Mouse (Mus musculus) erythroblast, embryonic 14.5 days (primary cell): ENCODE data around the gene Tbx5. TPM values are rescaled to one million over a fixed set of nuclear protein-coding genes. Genes with fewer than 3 reads are reported as not detected.
"Not testable (repeated sequence)": the region's sequence is repeated elsewhere in the genome, so short reads cannot be mapped to it uniquely, and the experiment has no call there.

Source experiments
- H3K27me3 ChIP-seq: 2 replicates; pipeline ENCODE4 v1.6.1; 2012; ENCODE audit warnings: inconsistent platforms; ENCODE audit not compliant: control insufficient read depth
- H3K36me3 ChIP-seq: 2 replicates; pipeline ENCODE4 v1.6.1; 2012; ENCODE audit warnings: mild to moderate bottlenecking, inconsistent platforms; ENCODE audit not compliant: control insufficient read depth
- H3K4me1 ChIP-seq: 2 replicates; pipeline ENCODE4 v1.6.1; 2012; ENCODE audit warnings: inconsistent platforms; ENCODE audit not compliant: control insufficient read depth
- H3K4me3 ChIP-seq: replicated peaks from 2 replicates; pipeline ENCODE3; 2012; ENCODE audit warnings: moderate library complexity, mild to moderate bottlenecking, inconsistent platforms
- H3K9me3 ChIP-seq: 2 replicates; pipeline ENCODE4 v1.6.1; 2012; ENCODE audit warnings: low read length, inconsistent platforms, mixed read lengths; ENCODE audit not compliant: control insufficient read depth
- GATA1 ChIP-seq: IDR thresholded peaks from 2 replicates; pipeline ENCODE4 v1.6.1; 2012; ENCODE audit warnings: low read length, inconsistent platforms, mixed read lengths
- TAL1 ChIP-seq: IDR thresholded peaks from 3 replicates; pipeline ENCODE4 v1.6.1; 2012; ENCODE audit warnings: low read length, inconsistent platforms, mixed read lengths
- polyA plus RNA-seq: library from polyadenylated mRNA; stranded (reverse); fragments of >175 nt; gene quantifications from 2 replicates; pipeline ENCODE4 v1.2.3, GENCODE M21; 2012

Gene Tbx5
- polyA plus RNA-seq, 1 experiment, result not detected

- Histone ChIP-seq H3K4me1 (no peaks in the 10 kb centered on the region), H3K27me3 (no peaks in the 10 kb centered on the region), H3K9me3 (no peaks in the 10 kb centered on the region; the same call in 1 of the 2 replicates), H3K36me3 (no peaks in the 10 kb centered on the region), H3K4me3 (no peak overlapping the region)
- no peak for TF ChIP-seq TAL1
- no peak for TF ChIP-seq GATA1
Observed at GRCm38 (mm10) chr5:119896605-119897004, 64.1 kb downstream of the Tbx5 start.

- Histone ChIP-seq H3K4me3 (no peak overlapping the region), H3K9me3 (peaks cover 5% of the 10 kb centered on the region; the same call in 1 of the 2 replicates), H3K27me3 (no peaks in the 10 kb centered on the region), H3K4me1 (no peaks in the 10 kb centered on the region), H3K36me3 (no peaks in the 10 kb centered on the region)
- no peak for TF ChIP-seq GATA1
- no peak for TF ChIP-seq TAL1
Observed at GRCm38 (mm10) chr5:119916551-119917171, 84.2 kb downstream of the Tbx5 start.

GRCm38 (mm10) chr5:119918381-119918780 lies 85.9 kb downstream of the Tbx5 start:
- H3K9me3 ChIP-seq, H3K36me3 ChIP-seq, H3K4me3 ChIP-seq, H3K27me3 ChIP-seq, H3K4me1 ChIP-seq: not testable (repeated sequence)

- Histone ChIP-seq H3K4me1 (no peaks in the 10 kb centered on the region), H3K27me3 (no peaks in the 10 kb centered on the region), H3K4me3 (no peak overlapping the region), H3K9me3 (peaks cover 5% of the 10 kb centered on the region; the same call in 1 of the 2 replicates), H3K36me3 (no peaks in the 10 kb centered on the region)
- TF ChIP-seq TAL1 (no peak), GATA1 (no peak)
Observed at GRCm38 (mm10) chr5:119920941-119921340, 88.5 kb downstream of the Tbx5 start.

- Histone ChIP-seq H3K27me3 (no peaks in the 10 kb centered on the region), H3K4me3 (no peak overlapping the region), H3K9me3 (peaks cover 5% of the 10 kb centered on the region; the same call in 1 of the 2 replicates), H3K4me1 (no peaks in the 10 kb centered on the region), H3K36me3 (no peaks in the 10 kb centered on the region)
- TF ChIP-seq TAL1, result no peak
- TF ChIP-seq GATA1, result no peak
Observed at GRCm38 (mm10) chr5:119922229-119922628, 89.8 kb downstream of the Tbx5 start.

Other genes with a start within 250 kb of the Tbx5 start
- not detected in 2 replicates for gene Tbx3, start 162.0 kb upstream of the Tbx5 start, polyA plus RNA-seq